Mouse (Mus musculus) heart, adult 2 months (tissue): Measurements from ENCODE around the gene Bcl2l14.

Experiments used
- CTCF ChIP-seq: fragments of 200-600 bp; IDR thresholded peaks from 2 replicates; pipeline ENCODE4 v1.8.1; 2022; ENCODE audit warnings: antibody characterized with exemption, mild to moderate bottlenecking, moderate library complexity
- EP300 ChIP-seq: fragments of 200-500 bp; IDR thresholded peaks from 2 replicates; pipeline ENCODE4 v1.6.1; 2011; ENCODE audit warnings: low read depth, low read length, control low read depth; ENCODE audit not compliant: insufficient read depth

DNA sequence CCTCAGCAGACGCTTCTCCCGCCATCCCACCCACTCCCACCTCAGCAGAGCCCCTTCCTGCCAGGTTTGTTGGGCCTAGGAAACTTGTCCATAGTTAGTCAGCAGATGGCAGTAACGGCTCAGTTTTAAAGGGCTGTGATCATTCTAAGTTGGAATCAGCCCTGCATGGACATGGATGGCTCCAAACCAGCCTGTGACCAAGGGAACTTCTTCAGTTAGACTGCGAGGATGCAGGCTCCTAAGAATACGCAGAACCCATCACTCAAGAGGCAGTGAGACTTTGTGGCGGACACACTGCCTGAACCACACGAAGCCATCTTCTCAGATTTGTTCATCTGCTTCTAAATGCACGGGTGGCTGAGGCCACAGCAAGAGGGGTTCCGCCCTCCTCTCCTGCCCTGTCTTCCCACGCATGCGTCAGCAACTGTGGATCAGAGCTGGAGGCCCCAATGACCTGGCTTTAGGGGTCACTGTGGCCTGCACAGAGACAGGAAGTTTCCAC, 29.1 kb downstream of the Bcl2l14 start:
- TF ChIP-seq EP300: 0 out of 2 replicates have a peak, but pooled peaks have one; percentile 6
- peak; percentile 85 for TF ChIP-seq CTCF
